Mouse (Mus musculus): ENCODE measurements around the gene Resf1.
"Not testable (repeated sequence)": the region's sequence is repeated elsewhere in the genome, so short reads cannot be mapped to it uniquely, and the experiment has no call there.

Gene Resf1

GRCm38 (mm10) chr6:149308956-149309932 lies at the start of gene Resf1:
Gene Resf1 (plus strand): TSS chr6:149309414.
- DNase-seq: peak; percentile 92

GRCm38 (mm10) chr6:149260801-149261239 lies 48.4 kb upstream of the Resf1 start:
- DNase-seq: no peak

- DNase-seq: no peak
Measured at GRCm38 (mm10) chr6:149267951-149268350, 41.3 kb upstream of the Resf1 start.

- no peak for DNase-seq
Measured at GRCm38 (mm10) chr6:149278248-149278731, 30.9 kb upstream of the Resf1 start.

GRCm38 (mm10) chr6:149278866-149279265 lies 30.3 kb upstream of the Resf1 start:
- DNase-seq: no peak

- no peak for DNase-seq
Measured at GRCm38 (mm10) chr6:149280511-149280910, 28.7 kb upstream of the Resf1 start.

GRCm38 (mm10) chr6:149288190-149288589 lies 21.0 kb upstream of the Resf1 start:
- not testable (repeated sequence) for DNase-seq

- DNase-seq: not testable (repeated sequence)
Measured at GRCm38 (mm10) chr6:149303231-149303630, 6.0 kb upstream of the Resf1 start.

- DNase-seq: no peak
Measured at GRCm38 (mm10) chr6:149307092-149307491, 2.1 kb upstream of the Resf1 start.

GRCm38 (mm10) chr6:149307801-149308200 lies 1.4 kb upstream of the Resf1 start:
- no peak for DNase-seq

GRCm38 (mm10) chr6:149310226-149310625 lies 1.0 kb downstream of the Resf1 start:
- DNase-seq: no peak

- DNase-seq: no peak
Measured at GRCm38 (mm10) chr6:149311044-149311443, 1.8 kb downstream of the Resf1 start.

- no peak for DNase-seq
Measured at GRCm38 (mm10) chr6:149311778-149312177, 2.6 kb downstream of the Resf1 start.

GRCm38 (mm10) chr6:149312221-149312620 lies 3.0 kb downstream of the Resf1 start:
- no peak for DNase-seq

GRCm38 (mm10) chr6:149314918-149315317 lies 5.7 kb downstream of the Resf1 start:
- DNase-seq: no peak

- no peak for DNase-seq
Measured at GRCm38 (mm10) chr6:149323523-149324241, 14.5 kb downstream of the Resf1 start.

- no peak for DNase-seq
Measured at GRCm38 (mm10) chr6:149324242-149324633, 15.0 kb downstream of the Resf1 start.

GRCm38 (mm10) chr6:149329071-149329470 lies 19.9 kb downstream of the Resf1 start:
- DNase-seq: no peak

GRCm38 (mm10) chr6:149330332-149330731 lies 21.1 kb downstream of the Resf1 start:
- no peak for DNase-seq

- no peak for DNase-seq
Measured at GRCm38 (mm10) chr6:149333036-149333435, 23.8 kb downstream of the Resf1 start.

GRCm38 (mm10) chr6:149337990-149338389 lies 28.8 kb downstream of the Resf1 start:
- DNase-seq: no peak

- DNase-seq: no peak
Measured at GRCm38 (mm10) chr6:149338622-149339021, 29.4 kb downstream of the Resf1 start.

GRCm38 (mm10) chr6:149343802-149344201 lies 34.6 kb downstream of the Resf1 start:
- peak; percentile 78 for DNase-seq

- no peak for DNase-seq
Measured at GRCm38 (mm10) chr6:149344372-149344771, 35.2 kb downstream of the Resf1 start.
